In the genomic region with DNA sequence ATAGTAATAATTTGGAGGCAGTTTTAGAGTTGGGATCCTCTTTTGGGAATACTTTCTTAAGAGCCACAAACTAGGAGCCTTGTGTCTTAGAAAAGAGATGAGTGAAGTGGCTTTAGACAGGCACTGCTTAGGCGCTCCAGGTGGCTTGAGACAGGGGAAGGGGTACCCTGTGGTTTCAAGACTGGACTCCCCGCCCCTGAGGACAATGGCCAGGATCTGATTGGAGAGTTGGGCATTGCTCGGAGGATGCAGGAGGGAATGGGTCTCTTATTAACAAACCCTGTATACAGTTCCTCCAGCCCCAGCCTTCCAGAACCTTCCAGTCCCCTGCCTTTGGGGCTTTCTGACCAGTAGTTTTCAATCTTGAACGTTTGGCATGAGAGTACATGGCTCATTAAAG, we compare ENCODE assay signal across 8 mouse cellular contexts. TPM values are rescaled to one million over a fixed set of nuclear protein-coding genes. Genes with fewer than 3 reads are reported as not detected.
DNase-seq lines count a peak whose midpoint lies in the region; ATAC-seq and TF ChIP-seq lines count a peak whose summit lies in the region.

No protein-coding gene starts in this region.

- no peaks in the 10 kb centered on the region for H3K36me3 ChIP-seq in heart, embryonic 12.5 days
- no peaks in the 10 kb centered on the region for H3K36me3 ChIP-seq in hindbrain, embryonic 15.5 days
- H3K36me3 ChIP-seq in midbrain, embryonic 15.5 days (replicated peaks): no peaks in the 10 kb centered on the region

- no peak for DNase-seq in heart, adult 9 months (ENCODE audit: low spot score in 2 of 2)
- DNase-seq in brain, embryonic 14.5 days (ENCODE audit: low read depth): peak; percentile 20
- DNase-seq in frontal cortex, adult 2 months (ENCODE audit: extremely low spot score in 1 of 2, low spot score in 1 of 2): no peak
- no peak for DNase-seq in T-cell, adult 2 months (ENCODE audit: low spot score)
- DNase-seq in urinary bladder, postnatal 25 days (ENCODE audit: low spot score): no peak

- no peak for TF ChIP-seq POLR2A in brain, embryonic 14.5 days (IDR thresholded peaks at IDR 0.05; ENCODE audit: borderline replicate concordance, extremely low read depth, insufficient read depth, insufficient read length, poor library complexity, severe bottlenecking)

- H3K9ac ChIP-seq in heart, embryonic 12.5 days: no peak overlapping the region
- no peak overlapping the region for H3K9ac ChIP-seq in hindbrain, embryonic 15.5 days
- 0 out of 2 replicates have a peak overlapping the region, but pooled peaks have one; percentile 70 for H3K9ac ChIP-seq in midbrain, embryonic 15.5 days

- TF ChIP-seq CTCF in brain, embryonic 14.5 days (IDR thresholded peaks at IDR 0.05; ENCODE audit: borderline replicate concordance, extremely low read depth, insufficient read depth, insufficient read length): no peak

- WGBS in heart, embryonic 12.5 days: 17% methylated on average over 4 of the region's 4 CpGs
- 10% methylated on average over 4 of the region's 4 CpGs for WGBS in hindbrain, embryonic 15.5 days
- WGBS in midbrain, embryonic 15.5 days: 4% methylated on average over 4 of the region's 4 CpGs

- peak overlapping the region; percentile 99 for H3K4me2 ChIP-seq in heart, embryonic 12.5 days
- H3K4me2 ChIP-seq in hindbrain, embryonic 15.5 days: peak overlapping the region; percentile 98
- H3K4me2 ChIP-seq in midbrain, embryonic 15.5 days: peak overlapping the region; percentile 100

- no peak overlapping the region; the same call in 1 of the 2 replicates for H3K27ac ChIP-seq in heart, embryonic 12.5 days (ENCODE audit: poor library complexity, severe bottlenecking)
- H3K27ac ChIP-seq in hindbrain, embryonic 15.5 days (replicated peaks): 0 out of 2 replicates have a peak overlapping the region, but pooled peaks have one; percentile 27
- H3K27ac ChIP-seq in midbrain, embryonic 15.5 days: 0 out of 2 replicates have a peak overlapping the region, but pooled peaks have one; percentile 64

- no peaks in the 10 kb centered on the region for H3K9me3 ChIP-seq in heart, embryonic 12.5 days (replicated peaks)
- H3K9me3 ChIP-seq in hindbrain, embryonic 15.5 days: peaks cover 5% of the 10 kb centered on the region; the same call in 1 of the 2 replicates
- no peaks in the 10 kb centered on the region for H3K9me3 ChIP-seq in midbrain, embryonic 15.5 days

- no peaks in the 10 kb centered on the region; the same call in 1 of the 2 replicates for H3K27me3 ChIP-seq in heart, embryonic 12.5 days (replicated peaks)
- no peaks in the 10 kb centered on the region for H3K27me3 ChIP-seq in hindbrain, embryonic 15.5 days
- peaks cover 7% of the 10 kb centered on the region; the same call in 1 of the 2 replicates for H3K27me3 ChIP-seq in midbrain, embryonic 15.5 days (replicated peaks)

- peaks cover 9% of the 10 kb centered on the region; the same call in 1 of the 2 replicates for H3K4me1 ChIP-seq in heart, embryonic 12.5 days (replicated peaks)
- H3K4me1 ChIP-seq in hindbrain, embryonic 15.5 days (replicated peaks): peaks cover 22% of the 10 kb centered on the region
- H3K4me1 ChIP-seq in midbrain, embryonic 15.5 days: peaks cover 27% of the 10 kb centered on the region

- H3K4me3 ChIP-seq in heart, embryonic 12.5 days: peak overlapping the region; percentile 67
- H3K4me3 ChIP-seq in hindbrain, embryonic 15.5 days: peak overlapping the region; percentile 48
- peak overlapping the region; percentile 58 for H3K4me3 ChIP-seq in midbrain, embryonic 15.5 days

- ATAC-seq in heart, embryonic 12.5 days (ENCODE audit: insufficient number of reproducible peaks, low FRiP score): no peak
- no peak for ATAC-seq in hindbrain, embryonic 15.5 days (ENCODE audit: low FRiP score, low read depth)
- 0 out of 2 replicates have a peak, but pooled peaks have one; percentile 19 for ATAC-seq in midbrain, embryonic 15.5 days (replicated peaks)

RNA-seq across cellular contexts. Expression of a gene that starts 0.6 kb away (rescaled TPM):
- 36.8 and 41.0 TPM in 2 replicates for polyA plus RNA-seq in heart, embryonic 12.5 days (2016; fragmentation: Nextera tagmentation; extraction: Ambion mirVana)
- 14.2 and 16.0 TPM in 2 replicates for polyA plus RNA-seq in brain, embryonic 14.5 days (2012; rRNA removed)
- 8.1 and 8.3 TPM in 2 replicates for polyA plus RNA-seq in hindbrain, embryonic 15.5 days (2015; fragmentation: Nextera tagmentation; extraction: Ambion mirVana)
- 7.5 and 7.9 TPM in 2 replicates for polyA plus RNA-seq in midbrain, embryonic 15.5 days (2015; fragmentation: Nextera tagmentation; extraction: Ambion mirVana)
- polyA plus RNA-seq in frontal cortex, adult 2 months (2012; rRNA removed): 8.0 and 8.4 TPM in 2 replicates
